Mouse (Mus musculus) liver, embryonic 14.5 days (tissue): Measurements from ENCODE around the gene Inpp1. TPM values are rescaled to one million over a fixed set of nuclear protein-coding genes. Genes with fewer than 3 reads are reported as not detected.

Experiments
- ATAC-seq: fragments of 200-750 bp; cut with Nextera tagmentation; 2 replicates; pipeline ENCODE4 v1.8.0; 2017; ENCODE audit warnings: moderate number of reproducible peaks, mild to moderate bottlenecking, moderate library complexity; ENCODE audit not compliant: insufficient read depth
- DNase-seq, 3 experiments: peaks; one replicate each; pipeline ENCODE4 v3.0.0-alpha.2; 2012 to 2013; ENCODE audit warnings: low read depth in 3 of 3, low spot score in 3 of 3
- H3K27ac ChIP-seq: fragments of 300-500 bp; sonication (generic); 2 replicates; pipeline ENCODE4 v1.5.1; 2014; ENCODE audit warnings: moderate library complexity, mild to moderate bottlenecking, control low read depth, inconsistent platforms
- H3K27me3 ChIP-seq: fragments of 300-500 bp; sonication (generic); 2 replicates; pipeline ENCODE4 v1.6.1; 2014; ENCODE audit warnings: mild to moderate bottlenecking, low read length, moderate library complexity; ENCODE audit not compliant: control insufficient read depth, insufficient read depth
- H3K36me3 ChIP-seq: fragments of 300-500 bp; sonication (generic); replicated peaks from 2 replicates; pipeline ENCODE4 v1.6.1; 2014; ENCODE audit warnings: low read depth; ENCODE audit not compliant: control insufficient read depth, insufficient read depth
- H3K4me1 ChIP-seq, 2 experiments: fragments of 200-500 bp in 1 of 2; fragments of 300-500 bp in 1 of 2; sonication (generic) in 1 of 2; replicated peaks; 2 replicates each; pipeline ENCODE4 v1.6.1; 2012 to 2014; ENCODE audit warnings: antibody characterized with exemption in 1 of 2, inconsistent platforms in 1 of 2, low read length in 1 of 2; ENCODE audit not compliant: control insufficient read depth in 2 of 2, insufficient read depth in 2 of 2
- H3K4me2 ChIP-seq: fragments of 300-500 bp; sonication (generic); 2 replicates; pipeline ENCODE4 v1.6.1; 2014; ENCODE audit warnings: low read depth, mild to moderate bottlenecking, control low read depth, moderate library complexity
- H3K4me3 ChIP-seq, 2 experiments: fragments of 200-500 bp in 1 of 2; fragments of 300-500 bp in 1 of 2; sonication (generic) in 1 of 2; 2 replicates each; pipeline ENCODE4 v1.5.1; 2012 to 2014; ENCODE audit warnings: low read depth in 2 of 2, low read length in 2 of 2, mild to moderate bottlenecking in 2 of 2, control low read depth in 1 of 2, inconsistent platforms in 1 of 2, moderate library complexity in 1 of 2; ENCODE audit not compliant: insufficient read depth in 1 of 2
- H3K9ac ChIP-seq: fragments of 300-500 bp; sonication (generic); replicated peaks from 2 replicates; pipeline ENCODE4 v1.6.1; 2014; ENCODE audit warnings: mild to moderate bottlenecking, control low read depth, moderate library complexity
- H3K9me3 ChIP-seq: fragments of 300-500 bp; sonication (generic); 2 replicates; pipeline ENCODE4 v1.6.1; 2016; ENCODE audit warnings: low read length, mixed read lengths; ENCODE audit not compliant: control insufficient read depth
- CTCF ChIP-seq: IDR thresholded peaks from 2 replicates; pipeline ENCODE4 v1.5.1; 2016; ENCODE audit warnings: antibody characterized with exemption, low read depth, control low read depth
- EP300 ChIP-seq: IDR thresholded peaks from 2 replicates; pipeline ENCODE4 v1.6.1; 2016; ENCODE audit warnings: antibody characterized with exemption, low read depth
- WGBS: fragments of 180-500 bp; shearing (Covaris S2); extraction: QIAGEN DNeasy Blood & Tissue Kit; methylation state at CpG from one replicate; pipeline ENCODE4 v1.1.7; 2014; ENCODE audit not compliant: insufficient replicate concordance; 5-methylcytosine and 5-hydroxymethylcytosine counted together
- polyA plus RNA-seq, 2 experiments: library from polyadenylated mRNA; depleted of rRNA in 1 of 2; stranded (reverse) in 1 of 2; unstranded in 1 of 2; fragments of >200 nt; fragmentation: Nextera tagmentation in 1 of 2; extraction: Ambion mirVana in 1 of 2; gene quantifications; 2 replicates each; pipeline versions ENCODE4 v1.2.1 to v1.2.3; 2012 to 2014

The Inpp1 gene
- polyA plus RNA-seq, 2 experiments: 1.3 to 1.9 TPM

DNA sequence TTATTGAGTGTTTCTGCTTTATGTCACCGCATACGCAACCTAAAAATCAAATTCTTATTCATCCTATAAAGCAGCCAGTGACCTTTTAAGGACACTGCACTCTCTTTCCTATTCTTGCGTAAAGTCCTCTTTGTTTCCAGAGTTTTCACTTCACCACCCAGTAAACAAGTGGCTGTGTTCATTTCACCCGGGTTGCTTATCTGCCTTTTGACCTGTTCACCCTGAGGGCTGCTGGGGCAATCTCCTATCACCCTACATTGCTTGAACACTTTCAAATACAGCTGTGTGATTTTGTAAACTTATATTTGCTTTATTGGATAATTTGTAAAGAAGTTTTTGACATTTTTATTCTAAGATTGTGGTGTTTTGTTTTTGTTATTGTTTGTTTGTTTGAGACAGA lies 31.9 kb upstream of the Inpp1 start:
- Histone ChIP-seq H3K27me3 (no peaks in the 10 kb centered on the region), H3K9me3 (no peaks in the 10 kb centered on the region), H3K4me2 (no peak overlapping the region), H3K4me3 (no peak overlapping the region), H3K4me1 (peaks cover 6 to 19% of the 10 kb centered on the region in 2 experiments; a peak in 2 of 4 replicates), H3K9ac (no peak overlapping the region), H3K36me3 (no peaks in the 10 kb centered on the region), H3K27ac (no peak overlapping the region)
- ATAC-seq (no peak), DNase-seq (no peak)
- no peak for TF ChIP-seq CTCF
- 62% methylated on average over 4 of the region's 4 CpGs for WGBS

DNA sequence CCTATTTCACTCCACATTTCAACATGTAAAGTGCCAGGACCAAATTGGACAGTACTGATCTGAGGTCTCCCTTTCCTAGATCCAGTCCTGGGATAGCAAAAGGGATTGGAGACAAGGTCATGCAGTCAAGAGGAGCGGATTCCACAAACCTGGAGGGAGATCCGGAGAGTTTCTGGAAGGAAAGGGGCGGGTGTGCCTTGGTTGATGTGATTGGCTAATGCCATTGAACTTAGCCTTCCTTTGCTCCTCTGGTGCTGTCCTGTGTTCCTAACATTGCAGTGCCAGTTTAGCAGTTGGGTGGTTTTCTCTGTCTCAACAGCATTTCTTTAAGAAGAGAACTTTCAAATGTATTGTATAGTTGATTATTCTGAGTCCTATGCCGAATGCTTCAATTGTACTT lies 29.1 kb upstream of the Inpp1 start:
- no peak for ATAC-seq
- DNase-seq: no peak

DNA sequence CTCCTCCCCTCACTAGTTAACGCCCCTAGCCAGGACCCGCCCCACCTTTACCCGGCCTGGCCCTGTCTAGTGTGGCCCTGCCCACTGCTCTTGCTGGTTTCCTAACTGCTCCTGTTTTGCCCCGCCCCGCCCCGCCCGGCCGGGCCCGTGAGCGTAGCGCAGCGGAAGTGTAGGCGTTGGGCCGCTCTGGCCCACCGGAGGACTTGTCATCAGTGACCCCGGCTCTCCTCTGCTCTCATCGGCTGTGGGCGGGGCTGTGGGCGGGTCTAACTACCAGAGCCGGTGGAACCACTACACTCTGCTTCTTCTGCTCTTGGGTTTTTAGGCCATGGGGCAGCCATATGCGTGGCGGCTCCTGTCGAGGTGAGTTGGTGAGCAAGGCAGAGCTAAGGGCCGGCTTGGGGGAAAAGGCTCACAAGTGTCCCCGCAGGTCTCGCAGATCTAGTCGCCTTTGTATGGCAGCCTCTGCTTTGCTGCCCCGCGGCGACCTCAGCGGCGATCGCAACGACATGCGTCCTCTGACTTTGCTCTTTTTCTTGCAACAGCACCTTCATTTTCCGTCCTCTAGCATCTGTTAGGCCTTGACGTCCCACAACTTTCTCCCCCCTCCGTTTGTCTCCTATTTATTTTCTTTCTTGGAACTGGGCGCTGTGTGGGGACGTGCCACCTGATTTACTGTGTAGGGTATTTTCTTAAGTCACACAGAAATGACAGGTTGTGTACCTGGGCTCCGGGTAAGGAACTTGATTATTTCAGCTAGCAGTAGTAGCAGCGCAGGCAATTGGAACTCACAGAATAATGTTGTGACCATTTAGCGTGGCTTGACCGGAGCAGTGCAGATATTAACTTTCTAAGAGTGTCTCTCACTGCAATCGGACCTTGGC lies 27.5 kb upstream of the Inpp1 start, which contains the start of gene Hibch:
Gene Hibch, plus strand, starts transcription at position 148 of the 884 bp plus-strand sequence.
- no peaks in the 10 kb centered on the region for H3K36me3 ChIP-seq
- ATAC-seq: peak; percentile 99
- H3K4me1 ChIP-seq: peaks cover 6 to 23% of the 10 kb centered on the region in 2 experiments; a peak in 2 of 4 replicates
- H3K9ac ChIP-seq: peak within 1 kb of the TSS; percentile 77
- TF ChIP-seq CTCF: no peak
- TF ChIP-seq EP300: no peak
- no peaks in the 10 kb centered on the region for H3K27me3 ChIP-seq
- under 1% methylated on average over 45 of the region's 45 CpGs for WGBS
- no peaks in the 10 kb centered on the region for H3K9me3 ChIP-seq
- peak within 1 kb of the TSS; percentile 82 for H3K4me2 ChIP-seq
- peak within 1 kb of the TSS; percentile 64 to 70 for H3K4me3 ChIP-seq
- peak within 1 kb of the TSS; percentile 47 for H3K27ac ChIP-seq
- peak; percentile 98 to 99 (median 98) for DNase-seq

More for the DNA sequence above, 29.1 kb upstream of the Inpp1 start:
- TF ChIP-seq CTCF (no peak), EP300 (no peak)
- Histone ChIP-seq H3K27me3 (no peaks in the 10 kb centered on the region), H3K36me3 (no peaks in the 10 kb centered on the region), H3K27ac (no peak overlapping the region), H3K4me2 (no peak overlapping the region), H3K4me1 (peaks cover 6 to 23% of the 10 kb centered on the region in 2 experiments; a peak in 2 of 4 replicates), H3K9me3 (no peaks in the 10 kb centered on the region), H3K9ac (no peak overlapping the region), H3K4me3 (no peak overlapping the region)
- WGBS: 71% methylated on average over 4 of the region's 4 CpGs

DNA sequence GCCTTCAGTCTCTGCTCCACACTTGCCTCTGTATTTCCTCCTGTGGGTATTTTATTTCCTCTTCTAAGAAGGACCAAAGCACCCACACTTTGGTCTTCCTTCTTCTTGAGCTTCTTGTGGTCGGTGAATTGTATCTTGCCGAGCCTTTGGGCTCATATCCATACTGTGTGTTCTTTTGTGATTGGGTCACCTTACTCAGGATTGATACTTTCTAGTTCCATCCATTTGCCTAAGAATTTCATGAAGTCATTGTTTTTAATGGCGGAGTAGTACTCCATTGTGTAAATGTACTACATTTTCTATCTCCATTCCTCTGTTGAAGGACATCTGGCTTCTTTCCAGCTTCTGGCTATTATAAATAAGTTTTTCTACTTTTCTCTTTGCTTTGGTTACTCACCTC lies 26.9 kb upstream of the Inpp1 start:
- H3K9ac ChIP-seq: peak overlapping the region; percentile 21; the same call in 1 of the 2 replicates
- peak overlapping the region; percentile 12; the same call in 1 of the 2 replicates for H3K27ac ChIP-seq

DNA sequence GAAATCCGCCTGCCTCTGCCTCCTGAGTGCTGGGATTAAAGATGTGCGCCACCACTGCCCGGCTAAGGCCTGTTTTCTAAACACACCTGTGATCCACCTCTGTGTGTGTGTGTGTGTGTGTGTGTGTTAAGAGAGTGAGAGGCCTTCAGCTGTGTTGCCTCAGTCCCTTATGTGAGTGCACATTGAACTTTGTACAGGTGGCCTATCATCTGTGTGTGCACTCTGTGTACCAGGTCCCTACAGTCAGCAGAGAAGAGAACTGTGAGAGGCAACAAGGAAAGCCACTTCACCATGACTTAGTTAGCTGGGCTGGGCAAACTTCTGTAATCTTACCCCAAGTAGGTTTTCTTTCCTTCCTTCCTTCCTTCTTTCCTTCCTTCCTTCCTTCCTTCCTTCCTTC lies 21.6 kb upstream of the Inpp1 start:
- DNase-seq: no peak
- no peak for ATAC-seq
- WGBS: 65% methylated on average over 3 of the region's 3 CpGs
- Histone ChIP-seq H3K36me3 (no peaks in the 10 kb centered on the region), H3K27me3 (no peaks in the 10 kb centered on the region), H3K4me2 (no peak overlapping the region), H3K4me3 (no peak overlapping the region), H3K9ac (no peak overlapping the region), H3K4me1 (peaks cover 0 to 2% of the 10 kb centered on the region in 2 experiments; a peak in 2 of 4 replicates), H3K27ac (no peak overlapping the region), H3K9me3 (no peaks in the 10 kb centered on the region)
- TF ChIP-seq EP300 (no peak), CTCF (no peak)

More for the DNA sequence above, 26.9 kb upstream of the Inpp1 start:
- Histone ChIP-seq H3K4me1 (peaks cover 6 to 17% of the 10 kb centered on the region in 2 experiments; a peak in 2 of 4 replicates), H3K4me3 (peak overlapping the region in 1 of 2 experiments; percentile 64; a peak in 2 of 4 replicates), H3K36me3 (no peaks in the 10 kb centered on the region), H3K4me2 (peak overlapping the region; percentile 82), H3K9me3 (no peaks in the 10 kb centered on the region), H3K27me3 (no peaks in the 10 kb centered on the region)
- TF ChIP-seq EP300: no peak
- no peak for TF ChIP-seq CTCF
- peak in 1 of 3 experiments; percentile 7 for DNase-seq
- 10% methylated on average over 3 of the region's 3 CpGs for WGBS
- no peak for ATAC-seq
